Mouse (Mus musculus) kidney, adult 9 months (tissue): ENCODE data around the gene Hist1h1t.
"Not testable (repeated sequence)": the region's sequence is repeated elsewhere in the genome, so short reads cannot be mapped to it uniquely, and the experiment has no call there.

Experiments
- DNase-seq: peaks from one replicate; pipeline ENCODE4 v3.0.0; 2022

The Hist1h1t gene

DNA sequence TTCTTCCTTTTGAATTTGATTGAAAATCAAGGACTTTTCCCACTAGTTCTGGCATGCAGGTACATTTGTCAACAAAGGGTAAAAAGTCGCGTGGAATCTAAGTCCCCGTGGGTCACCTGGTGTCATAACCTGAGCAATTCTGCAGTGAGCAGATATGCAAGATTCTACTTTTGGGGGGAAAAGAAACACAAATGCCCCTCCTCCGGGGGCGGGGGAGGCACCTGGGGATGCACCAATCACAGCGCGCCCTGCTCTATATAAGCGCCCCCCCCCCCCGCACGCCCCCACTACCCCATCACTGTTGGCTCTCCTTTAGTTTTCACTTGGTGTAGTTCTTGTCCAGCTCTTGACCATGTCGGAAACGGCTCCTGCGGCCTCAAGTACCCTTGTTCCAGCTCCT, at the start of gene Hist1h1t:
Gene Hist1h1t, plus strand, starts transcription at position 301 of the 400 bp plus-strand sequence.
- DNase-seq = no peak

DNA sequence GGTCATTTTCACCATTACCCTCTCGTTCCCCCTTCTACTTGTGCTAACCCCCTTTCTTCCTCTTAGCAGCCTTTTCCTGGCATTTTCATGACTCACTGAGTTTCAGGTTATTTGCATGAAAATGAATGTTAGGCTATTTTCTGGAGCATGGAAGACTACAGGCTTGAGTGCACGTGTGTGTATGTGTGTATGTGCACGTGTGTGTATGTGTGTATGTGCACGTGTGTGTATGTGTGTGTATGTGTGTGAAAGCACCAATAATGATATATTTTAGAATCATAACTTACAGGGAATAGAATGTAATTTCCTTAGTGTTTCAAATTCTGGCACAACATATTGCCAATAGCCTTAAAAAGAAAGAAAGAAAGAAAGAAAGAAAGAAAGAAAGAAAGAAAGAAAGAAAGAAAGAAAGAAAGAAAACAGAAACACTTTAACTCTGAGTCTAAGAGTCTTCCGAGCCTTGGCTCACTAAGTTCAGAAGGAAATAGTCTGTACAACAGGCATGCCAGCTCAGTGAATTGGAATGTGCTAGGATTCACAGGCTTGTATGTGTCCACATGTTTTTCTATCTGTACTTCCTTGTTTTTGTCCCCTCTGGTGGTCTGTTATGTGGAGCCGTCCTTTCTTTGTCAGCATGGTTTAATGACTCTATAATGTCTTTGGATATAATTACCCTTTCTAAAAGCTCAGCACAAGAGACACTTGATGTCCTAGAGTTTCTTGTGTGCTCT, 35.8 kb upstream of the Hist1h1t start:
- no peak for DNase-seq

DNA sequence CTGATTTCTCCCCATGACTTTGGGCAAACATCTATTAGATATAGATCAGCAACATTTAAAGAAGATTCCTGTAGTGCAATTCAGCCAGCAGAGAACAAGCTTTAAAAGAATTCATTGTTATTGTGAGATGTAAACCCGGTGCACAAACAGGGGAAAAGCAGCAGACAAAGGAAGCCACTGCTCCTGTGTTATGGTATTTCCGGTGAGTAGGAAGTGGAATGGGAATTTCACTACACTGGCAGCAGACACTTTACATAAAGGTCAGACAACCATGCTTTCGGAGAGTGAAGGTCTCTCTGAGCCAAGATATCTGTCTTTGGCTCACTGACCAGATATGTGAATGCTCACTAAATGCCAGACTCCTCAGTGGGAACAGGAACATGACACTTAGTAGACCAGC, 33.1 kb upstream of the Hist1h1t start:
- DNase-seq = no peak

DNA sequence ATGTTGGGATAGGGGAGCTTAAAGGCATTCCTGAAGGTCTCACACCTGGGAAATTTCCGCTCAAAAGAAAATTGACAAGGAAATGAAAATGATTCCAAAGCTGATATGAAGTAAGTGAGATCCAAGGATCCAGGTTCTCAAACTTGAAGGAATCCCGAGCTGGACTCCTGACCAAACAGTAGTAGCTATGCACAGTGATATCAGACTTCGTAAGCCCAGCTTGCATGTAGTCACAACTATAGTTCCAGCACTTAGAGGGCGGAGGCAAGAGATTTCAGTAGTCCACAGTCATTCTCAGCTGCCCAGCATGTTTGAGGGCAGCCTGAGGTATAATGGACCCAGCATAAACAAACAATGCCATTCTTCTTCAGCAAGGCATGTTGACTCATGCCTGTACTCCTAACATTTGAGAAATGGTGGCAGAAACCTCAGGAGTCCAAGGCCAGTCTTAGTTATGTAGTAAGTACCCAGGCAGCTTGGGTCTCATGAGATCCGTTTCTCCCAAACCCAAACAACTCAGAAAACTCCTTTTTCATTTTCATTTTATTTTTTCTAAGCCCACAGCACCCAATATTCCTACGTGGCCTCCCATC, 13.5 kb upstream of the Hist1h1t start:
- DNase-seq = no peak

DNA sequence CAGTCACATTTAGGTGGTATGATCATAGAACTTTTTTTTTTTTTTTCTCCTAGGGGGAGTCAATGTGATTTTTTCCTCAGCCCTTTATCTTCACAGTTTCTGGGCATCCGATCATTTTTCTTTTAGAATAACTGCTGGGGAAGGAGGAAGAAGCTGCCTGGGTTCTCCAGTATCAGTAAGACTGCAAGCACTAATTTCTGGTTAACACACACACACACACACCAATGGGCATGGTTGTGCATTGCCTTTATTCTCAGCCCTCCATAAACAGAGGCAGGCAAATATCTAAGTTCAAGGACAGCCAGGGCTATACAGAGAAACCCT, 13.0 kb upstream of the Hist1h1t start:
- no peak for DNase-seq

DNA sequence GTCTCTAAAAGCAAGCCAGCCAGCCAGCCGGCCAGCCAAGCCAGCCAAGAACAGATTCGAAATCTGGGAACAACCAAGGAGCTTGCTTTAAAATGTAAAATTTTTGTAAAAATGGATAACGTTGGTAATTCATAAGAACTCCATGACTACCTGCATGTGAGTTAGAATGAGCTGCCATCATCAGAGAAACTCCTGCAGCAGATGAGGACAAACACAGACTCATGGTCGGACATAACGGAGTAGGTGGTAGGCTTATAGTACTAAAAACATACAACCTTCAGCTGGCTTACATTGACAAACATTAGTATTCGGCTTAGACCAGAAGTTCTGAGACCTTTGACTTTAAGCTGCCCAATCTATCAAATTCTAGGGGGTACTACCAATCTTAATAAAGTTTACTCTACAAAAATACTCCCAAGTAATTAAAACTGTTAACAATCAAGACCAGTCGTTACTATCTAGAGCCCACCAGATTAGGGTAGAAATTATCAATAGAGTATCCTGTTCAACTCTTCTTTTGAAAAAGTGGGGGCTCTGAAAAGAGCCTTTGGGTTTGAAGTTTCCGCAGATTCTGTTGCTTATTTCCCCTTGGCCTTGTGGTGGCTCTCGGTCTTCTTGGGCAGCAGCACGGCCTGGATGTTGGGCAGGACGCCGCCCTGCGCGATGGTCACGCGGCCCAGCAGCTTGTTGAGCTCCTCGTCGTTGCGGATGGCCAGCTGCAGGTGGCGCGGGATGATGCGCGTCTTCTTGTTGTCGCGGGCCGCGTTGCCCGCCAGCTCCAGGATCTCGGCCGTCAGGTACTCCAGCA, 12.5 kb upstream of the Hist1h1t start:
- not testable (repeated sequence) for DNase-seq

DNA sequence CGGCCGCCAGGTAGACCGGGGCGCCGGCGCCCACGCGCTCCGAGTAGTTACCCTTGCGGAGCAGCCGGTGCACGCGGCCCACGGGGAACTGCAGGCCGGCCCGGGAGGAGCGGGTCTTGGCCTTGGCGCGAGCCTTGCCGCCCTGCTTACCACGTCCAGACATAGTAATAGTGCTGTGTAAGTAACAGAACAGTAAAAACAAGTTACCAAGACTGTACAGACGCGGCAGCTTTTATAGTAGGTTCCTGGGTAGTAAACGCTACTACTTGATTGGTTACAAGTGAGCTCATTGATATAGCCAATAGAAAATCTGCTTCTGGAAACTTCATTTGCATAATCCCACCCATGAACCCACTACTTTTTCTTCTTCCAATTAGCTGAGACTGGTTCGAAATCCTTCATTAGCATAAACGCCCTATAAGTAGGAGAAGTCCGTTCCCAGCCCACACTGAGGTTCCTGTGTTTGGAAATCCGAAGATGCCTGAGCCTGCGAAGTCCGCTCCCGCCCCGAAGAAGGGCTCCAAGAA, 11.8 kb upstream of the Hist1h1t start, which contains the start of the genes Hist1h2ac and Hist1h2bc:
Gene Hist1h2ac, minus strand, starts transcription at position 194 of the 527 bp plus-strand sequence.
Gene Hist1h2bc, plus strand, starts transcription at position 445 of the 527 bp plus-strand sequence.
- peak; percentile 97 for DNase-seq

DNA sequence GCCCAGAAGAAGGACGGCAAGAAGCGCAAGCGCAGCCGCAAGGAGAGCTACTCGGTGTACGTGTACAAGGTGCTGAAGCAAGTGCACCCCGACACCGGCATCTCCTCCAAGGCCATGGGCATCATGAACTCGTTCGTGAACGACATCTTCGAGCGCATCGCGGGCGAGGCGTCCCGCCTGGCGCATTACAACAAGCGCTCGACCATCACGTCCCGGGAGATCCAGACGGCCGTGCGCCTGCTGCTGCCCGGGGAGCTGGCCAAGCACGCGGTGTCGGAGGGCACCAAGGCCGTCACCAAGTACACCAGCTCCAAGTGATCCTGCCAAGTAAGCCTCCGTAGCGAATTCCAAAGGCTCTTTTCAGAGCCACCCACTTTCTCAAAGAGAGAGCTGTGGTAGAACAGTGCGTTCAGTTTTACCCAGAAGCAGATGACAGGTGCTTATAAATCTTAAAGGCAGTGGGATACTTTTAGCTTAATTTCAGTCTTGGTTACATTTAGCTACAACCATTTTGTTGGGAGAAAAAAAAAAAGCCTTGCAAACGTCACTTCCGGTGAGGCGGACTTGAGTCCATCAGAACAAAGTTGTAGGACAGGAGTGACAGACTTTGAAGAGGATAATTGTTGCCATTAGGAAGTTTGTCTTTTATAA, 11.2 kb upstream of the Hist1h1t start:
- peak; percentile 83 for DNase-seq

DNA sequence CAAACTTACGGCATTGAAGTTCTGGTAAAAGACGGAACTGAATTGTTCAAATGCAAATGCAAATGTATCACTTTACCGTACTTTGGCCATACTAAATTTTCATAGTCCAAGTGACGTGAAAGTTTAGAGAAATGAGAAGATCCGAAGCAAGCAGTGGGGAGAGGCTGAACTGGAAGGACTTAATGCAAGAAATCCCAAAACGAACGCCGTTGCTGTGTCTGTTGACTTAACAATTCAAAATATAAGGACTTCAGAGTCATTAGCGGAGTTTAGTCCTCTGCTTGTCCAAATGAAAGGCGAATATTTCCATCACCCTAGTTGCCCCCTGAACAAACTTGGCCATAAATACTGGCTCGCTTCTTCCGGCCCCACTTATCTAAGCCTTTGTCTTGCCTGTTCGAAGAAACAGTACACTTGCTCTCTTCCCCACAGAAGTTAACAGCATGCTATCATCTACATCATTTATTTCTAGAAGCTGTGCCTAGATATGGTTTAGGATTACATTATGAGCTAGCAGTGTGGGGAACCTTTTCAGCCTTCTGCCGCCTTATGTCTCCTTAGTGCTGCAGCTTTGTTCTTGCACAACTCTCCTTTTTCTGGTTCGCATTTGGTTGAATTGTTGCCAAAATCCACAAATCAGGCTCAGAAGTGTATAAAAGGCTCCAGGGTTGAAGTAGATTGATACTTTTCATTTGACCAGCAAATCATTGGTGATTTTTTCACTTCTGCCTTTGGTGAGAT, 10.3 kb upstream of the Hist1h1t start:
- DNase-seq = peak; percentile 52

DNA sequence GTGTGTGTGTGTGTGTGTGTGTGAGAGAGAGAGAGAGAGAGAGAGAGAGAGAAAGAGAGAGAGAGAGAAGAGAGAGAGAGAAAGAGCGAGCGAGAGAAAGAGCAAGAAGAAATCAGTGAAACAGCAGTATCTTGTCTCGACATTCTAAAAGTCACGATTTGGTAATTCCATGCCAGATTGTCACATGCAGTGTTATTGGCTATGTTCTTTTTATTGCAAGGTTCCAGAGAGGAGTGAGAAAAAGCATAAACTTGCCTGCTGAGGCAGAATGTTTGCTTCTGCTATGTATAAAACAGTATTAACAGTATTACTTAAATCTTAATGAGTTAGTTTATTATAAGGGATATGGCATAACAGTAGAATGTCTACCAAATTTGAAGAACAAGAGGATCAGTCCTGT, 9.6 kb upstream of the Hist1h1t start:
- no peak for DNase-seq

DNA sequence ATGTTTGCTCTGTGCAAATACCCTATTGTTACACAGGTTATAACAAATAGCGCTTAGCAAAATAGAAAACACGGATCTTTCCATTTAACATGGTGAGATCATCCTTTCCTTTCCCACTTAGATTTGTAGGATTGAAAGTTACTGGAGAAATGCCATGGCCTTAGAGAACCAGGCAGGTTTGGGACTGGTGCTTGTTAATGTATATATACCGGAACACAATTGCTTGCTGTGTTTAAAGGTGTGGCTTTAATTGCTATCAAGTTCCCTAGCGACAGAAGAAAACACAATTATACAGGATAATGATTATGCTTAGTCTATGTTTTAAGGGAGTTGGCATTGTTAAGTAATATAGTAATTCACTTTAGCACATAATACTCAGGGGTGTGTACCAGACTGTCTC, 8.4 kb upstream of the Hist1h1t start:
- DNase-seq = no peak

DNA sequence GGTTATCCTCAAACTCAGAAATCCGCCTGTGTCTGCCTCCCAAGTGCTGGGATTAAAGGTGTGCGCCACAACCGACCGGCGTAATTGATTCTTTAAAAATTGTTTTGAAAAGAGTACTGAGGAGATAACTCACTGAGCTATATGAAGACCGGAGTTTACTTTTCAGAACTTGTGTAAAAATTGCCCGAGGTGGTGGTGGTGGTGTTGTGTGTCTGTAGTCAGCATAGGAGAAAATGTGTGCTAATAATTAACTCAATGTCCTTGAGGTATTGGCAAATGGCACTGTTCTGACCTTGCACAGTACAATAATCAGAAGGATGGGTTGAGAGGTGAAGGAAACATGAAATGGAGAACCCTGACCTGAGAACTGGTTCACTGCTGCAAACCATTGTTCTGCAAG, 7.7 kb upstream of the Hist1h1t start:
- DNase-seq = peak; percentile 68

DNA sequence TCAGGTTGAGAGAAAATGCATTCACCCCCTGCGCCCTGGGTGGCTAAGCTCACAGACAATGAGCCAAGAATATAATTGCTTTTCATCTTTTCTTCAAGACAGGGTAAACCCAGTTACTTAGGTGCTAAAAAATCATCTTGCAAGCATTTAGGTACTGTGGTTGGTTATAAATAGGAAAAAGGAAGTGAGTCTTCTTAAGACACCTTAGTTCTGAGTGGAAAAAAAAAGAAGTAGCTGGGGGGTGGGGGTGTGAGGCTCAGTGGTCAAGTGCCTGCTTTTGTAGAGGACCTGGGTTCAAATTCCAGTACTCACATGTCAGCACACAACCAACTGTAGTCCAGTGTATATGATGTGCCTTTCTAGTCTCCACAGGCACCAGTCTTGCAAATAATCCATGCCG, 6.7 kb upstream of the Hist1h1t start:
- no peak for DNase-seq

DNA sequence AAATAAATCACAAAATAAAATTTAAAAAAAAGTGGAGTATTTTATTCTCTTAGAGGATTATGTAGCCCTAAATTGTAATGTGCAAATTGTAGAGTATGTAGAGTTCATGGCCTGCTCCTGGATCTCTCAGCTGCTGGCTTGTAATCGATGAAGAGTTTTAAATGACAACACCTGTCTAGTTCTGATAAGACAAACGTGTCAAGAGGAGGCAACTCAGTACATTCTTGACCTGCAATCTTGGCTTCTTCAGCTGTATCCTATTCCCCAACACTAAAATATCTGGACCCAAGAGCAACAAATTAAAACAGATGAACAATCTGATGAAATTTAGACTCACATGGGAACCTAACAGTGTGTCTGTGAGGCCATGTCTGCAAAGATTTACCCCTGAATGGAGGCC, 6.2 kb upstream of the Hist1h1t start:
- no peak for DNase-seq

DNA sequence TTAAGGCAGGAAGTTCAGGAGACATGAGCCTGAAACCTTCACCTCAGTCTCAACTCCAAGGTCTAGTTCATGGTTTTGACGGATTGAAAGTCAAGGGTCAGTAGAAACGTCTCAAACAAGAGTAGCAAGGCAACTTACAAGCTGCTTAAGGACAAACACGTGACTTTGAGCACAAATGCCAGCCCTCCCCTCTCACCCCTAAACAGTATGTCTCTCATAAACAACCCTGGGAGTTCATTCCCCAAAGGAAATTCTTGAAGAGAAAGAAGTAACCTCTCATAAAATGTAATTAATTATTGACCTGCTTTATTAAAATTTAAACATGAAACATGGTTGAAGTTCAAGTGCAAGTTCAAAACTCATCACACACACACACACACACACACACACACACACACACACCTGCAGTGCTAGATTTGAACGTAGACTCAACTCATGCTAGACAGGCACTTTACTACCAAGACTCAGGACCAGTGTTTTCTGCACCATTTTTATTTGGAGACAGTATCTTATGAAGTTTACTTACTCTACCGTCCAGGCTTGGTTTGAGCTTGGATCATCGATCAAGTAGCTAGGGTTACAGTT, 1.7 kb upstream of the Hist1h1t start:
- DNase-seq = peak; percentile 92

DNA sequence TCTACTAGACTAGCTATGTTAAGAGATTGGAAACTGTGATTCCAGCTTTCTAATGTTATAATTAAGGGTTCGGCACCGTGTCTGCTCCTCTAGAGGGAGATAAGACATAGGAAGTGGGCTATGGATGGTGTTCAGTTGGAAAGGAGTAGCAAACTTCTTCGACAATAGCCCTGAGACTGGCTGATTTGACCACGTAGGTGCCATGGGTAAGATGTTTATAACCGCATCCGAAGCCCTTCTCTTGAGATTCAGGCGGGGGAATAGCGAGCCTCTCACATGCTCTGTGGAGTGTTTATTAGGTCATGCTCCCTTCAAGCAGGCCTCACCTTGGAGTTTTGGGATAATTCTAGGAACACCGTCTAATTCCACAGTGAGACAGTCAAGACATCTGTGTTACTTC, 658 bp upstream of the Hist1h1t start:
- DNase-seq = no peak

DNA sequence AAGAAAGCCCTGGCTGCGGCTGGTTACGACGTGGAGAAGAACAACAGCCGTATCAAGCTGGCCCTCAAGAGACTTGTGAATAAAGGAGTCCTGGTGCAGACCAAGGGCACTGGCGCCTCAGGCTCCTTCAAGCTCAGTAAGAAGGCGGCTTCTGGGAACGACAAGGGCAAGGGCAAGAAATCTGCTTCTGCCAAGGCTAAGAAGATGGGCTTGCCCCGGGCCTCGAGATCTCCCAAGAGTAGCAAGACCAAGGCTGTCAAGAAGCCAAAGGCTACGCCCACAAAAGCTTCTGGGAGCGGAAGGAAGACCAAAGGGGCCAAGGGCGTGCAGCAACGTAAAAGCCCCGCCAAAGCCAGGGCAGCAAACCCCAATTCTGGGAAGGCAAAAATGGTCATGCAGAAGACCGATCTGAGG, 454 bp downstream of the Hist1h1t start:
- no peak for DNase-seq

DNA sequence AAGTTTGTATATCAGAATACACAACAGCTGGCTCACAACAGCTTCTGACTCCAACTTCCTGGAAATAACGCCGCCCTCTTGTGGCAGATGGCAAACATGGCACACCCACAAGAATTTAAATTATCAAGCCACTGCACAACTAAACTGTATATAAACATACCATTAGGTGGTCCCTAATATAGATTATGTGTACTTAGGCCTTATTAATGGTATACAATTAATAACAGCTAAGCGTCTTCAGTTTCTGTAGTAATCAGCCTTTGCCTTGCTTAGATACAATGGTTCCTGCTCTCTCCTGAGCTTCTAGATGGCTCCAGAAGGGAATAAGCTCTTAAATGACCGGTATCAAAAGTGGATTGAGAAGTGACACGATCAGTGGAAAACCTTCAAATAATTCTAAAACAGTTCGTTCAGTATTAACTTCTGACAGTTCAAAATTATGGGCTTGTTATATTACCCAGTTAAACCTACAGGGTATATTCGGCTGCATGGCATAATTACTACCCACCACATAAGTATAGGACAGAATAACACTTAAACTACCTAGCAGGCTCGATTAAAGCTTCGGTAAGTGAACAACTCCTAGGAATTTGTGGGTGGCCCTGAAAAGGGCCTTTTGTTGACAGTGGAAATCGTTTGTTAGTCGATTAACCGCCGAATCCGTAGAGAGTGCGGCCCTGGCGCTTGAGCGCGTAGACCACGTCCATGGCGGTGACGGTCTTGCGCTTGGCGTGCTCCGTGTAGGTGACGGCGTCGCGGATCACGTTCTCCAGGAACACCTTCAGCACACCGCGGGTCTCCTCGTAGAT, 2.1 kb downstream of the Hist1h1t start:
- DNase-seq = peak; percentile 71

DNA sequence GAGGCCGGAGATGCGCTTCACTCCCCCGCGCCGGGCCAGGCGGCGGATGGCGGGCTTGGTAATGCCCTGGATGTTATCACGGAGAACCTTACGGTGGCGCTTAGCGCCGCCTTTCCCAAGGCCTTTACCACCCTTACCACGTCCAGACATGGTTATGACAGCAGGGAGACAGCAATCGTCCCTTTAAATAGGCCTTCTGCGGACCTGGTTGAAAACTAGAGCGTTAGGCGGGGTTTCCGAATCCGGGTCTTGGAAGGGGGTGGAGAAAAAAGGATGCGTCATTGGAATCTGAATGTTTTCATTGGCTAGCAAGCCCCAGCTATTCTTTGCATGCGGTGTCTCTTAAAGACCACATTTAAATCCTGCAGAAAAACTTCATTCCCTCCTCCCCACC, 2.7 kb downstream of the Hist1h1t start, which contains the start of gene Hist1h4c:
Gene Hist1h4c, minus strand, starts transcription at position 155 of the 394 bp plus-strand sequence.
- DNase-seq = peak; percentile 99

DNA sequence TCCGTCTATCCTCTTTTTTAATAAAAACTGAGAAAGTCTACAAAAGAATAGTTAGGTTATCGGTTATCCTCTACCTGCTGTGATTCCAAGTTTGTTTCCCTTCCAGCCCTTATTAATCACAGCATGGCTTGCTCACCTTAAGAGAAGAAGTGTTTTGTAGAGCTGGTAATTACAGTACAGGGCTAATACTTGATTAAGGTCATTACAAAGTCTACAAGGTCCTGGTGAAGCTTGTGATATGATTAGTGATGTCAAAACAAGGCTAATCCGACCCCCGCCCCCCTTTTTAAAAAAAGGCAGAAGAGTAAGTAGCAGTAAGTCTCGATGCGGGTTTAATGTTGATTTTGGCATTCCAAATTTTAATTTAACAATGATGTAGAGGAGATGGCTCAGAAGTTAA, 3.4 kb downstream of the Hist1h1t start:
- DNase-seq = no peak

DNA sequence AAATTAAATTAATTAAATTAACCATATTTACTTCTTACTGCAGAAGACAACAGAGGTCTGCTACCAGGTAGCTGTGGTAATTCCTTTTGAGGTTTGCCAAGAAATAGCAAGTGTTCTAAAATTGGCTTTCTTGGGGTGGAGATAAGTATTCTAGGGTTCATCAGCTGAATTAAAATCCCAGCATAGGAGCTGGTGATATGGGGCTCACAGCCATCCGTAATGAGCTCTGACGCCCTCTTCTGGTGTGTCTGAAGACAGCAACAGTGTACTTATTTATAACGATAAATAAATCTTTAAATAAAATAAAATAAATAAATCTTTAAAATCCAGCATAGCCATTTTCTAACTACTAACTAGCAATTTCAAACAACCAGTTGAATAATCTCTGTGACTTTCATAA, 4.2 kb downstream of the Hist1h1t start:
- DNase-seq = no peak
